Comparison of ENCODE assay signal across 16 mouse cellular contexts in genomic region chr12:24895352-24895751, GRCm38 (mm10).
DNase-seq lines count a peak whose midpoint lies in the region; ATAC-seq and TF ChIP-seq lines count a peak whose summit lies in the region.
"Had no signal": no experiment of that assay in that cellular context is flagged by ENCODE, and none has a peak within 500 bp of the region (broad histone marks: within the 10 kb centered on the region; RNA-seq: fewer than 3 reads in every experiment).

No protein-coding gene starts in this region.

- peaks cover 11% of the 10 kb centered on the region for H3K4me1 ChIP-seq in lung, adult 2 months (ENCODE audit: control insufficient read depth, insufficient read depth, low read length)

- no peak for ATAC-seq in erythroid progenitor cell, adult 5-6 weeks (replicated peaks; ENCODE audit: low FRiP score, poor library complexity, severe bottlenecking)
- ATAC-seq: activated CD4-positive, CD25-positive, alpha-beta regulatory T cell, adult 4 months had no signal

- WGBS in lung, adult 2 months: 29% methylated on average over 5 of the region's 5 CpGs

- DNase-seq in gastrocnemius, adult 18-20 months (ENCODE audit: low spot score): peak; percentile 3
- DNase-seq in gastrocnemius, postnatal 10 days: no peak
- DNase-seq in lung, adult 18-20 months: peak; percentile 44 to 75
- no peak for DNase-seq in lung, adult 2 months
- DNase-seq in heart, postnatal 4 days: peak; percentile 35
- no peak for DNase-seq in embryo, embryonic 11 days
- DNase-seq in left cerebral cortex, adult 18-20 months (ENCODE audit: low spot score in 2 of 2): no peak
- DNase-seq: B cell, adult 2 months; cerebellum, adult 18-20 months; gastrocnemius, adult 2 months; kidney, postnatal 10 days; layer of hippocampus, postnatal 36 days had no signal

- no peak for TF ChIP-seq CTCF in lung, adult 2 months (IDR thresholded peaks at IDR 0.05; ENCODE audit: insufficient read depth, low read length)

- H3K4me3 ChIP-seq in lung, adult 2 months (replicated peaks; ENCODE audit: extremely low read depth, low read depth, low read length): no peak overlapping the region
- H3K4me3 ChIP-seq: gastrocnemius, adult 2 months; hindbrain, embryonic 13.5 days; midbrain, embryonic 12.5 days had no signal

- TF ChIP-seq POLR2A in lung, adult 2 months (IDR thresholded peaks at IDR 0.05; ENCODE audit: borderline replicate concordance, extremely low read depth, low read depth, low read length): no peak

Comparison
In these comparisons a context has a peak if more than half of its experiments do, and no peak if none do; other contexts are left out.
1. DNase-seq: peak in gastrocnemius, adult 18-20 months (single experiment), lung, adult 18-20 months (2 of 2) and heart, postnatal 4 days (single experiment); none in gastrocnemius, postnatal 10 days (single experiment), lung, adult 2 months (single experiment), embryo, embryonic 11 days (single experiment) and left cerebral cortex, adult 18-20 months (0 of 2).